ENCODE assay signal across 14 mouse cellular contexts in the genomic region with DNA sequence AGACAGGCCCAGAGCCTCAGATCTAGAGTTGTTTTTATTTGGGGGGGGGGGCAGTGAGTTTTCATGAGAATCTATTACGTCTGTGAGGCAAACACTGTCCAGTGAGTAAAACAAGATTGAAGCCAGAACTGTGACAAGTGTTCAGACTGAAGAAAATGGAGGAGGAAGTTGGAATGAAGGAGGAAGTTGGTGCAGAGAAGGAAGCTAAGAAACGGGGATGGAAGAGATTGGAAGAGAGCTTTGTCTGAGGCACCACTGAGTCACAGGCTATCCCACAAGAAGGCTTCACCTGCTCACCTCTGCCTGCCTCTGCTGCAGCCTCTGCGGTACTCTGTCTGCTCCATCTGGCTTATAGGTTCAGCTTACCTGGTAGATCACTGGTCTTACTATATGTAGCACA.
"Had no signal": no experiment of that assay in that cellular context is flagged by ENCODE, and none has a peak within 500 bp of the region (broad histone marks: within the 10 kb centered on the region; RNA-seq: fewer than 3 reads in every experiment).

No protein-coding gene starts in this region.

- ATAC-seq: lung, postnatal 0 days; midbrain, embryonic 15.5 days had no signal

- H3K4me3 ChIP-seq: layer of hippocampus, adult 2 months; megakaryocyte, embryonic 14.5 days; midbrain, embryonic 15.5 days; neural tube, embryonic 13.5 days had no signal

- DNase-seq: kidney, adult 9 months; kidney, postnatal 10 days; kidney, postnatal 4 days; left cerebral cortex, postnatal 4 days; lung, adult 18-20 months; retina, postnatal 1 day; thymus, postnatal 4 days had no signal

- H3K27me3 ChIP-seq: megakaryocyte, embryonic 14.5 days; midbrain, embryonic 15.5 days; neural tube, embryonic 13.5 days had no signal

- H3K36me3 ChIP-seq: midbrain, embryonic 15.5 days; neural tube, embryonic 13.5 days had no signal

- H3K27ac ChIP-seq: layer of hippocampus, adult 2 months; liver, embryonic 14.5 days; midbrain, embryonic 15.5 days; neural tube, embryonic 13.5 days had no signal

- H3K9me3 ChIP-seq: megakaryocyte, embryonic 14.5 days; midbrain, embryonic 15.5 days; neural tube, embryonic 13.5 days had no signal

- H3K9ac ChIP-seq: liver, embryonic 14.5 days; midbrain, embryonic 15.5 days; neural tube, embryonic 13.5 days had no signal

- H3K4me2 ChIP-seq: midbrain, embryonic 11.5 days; midbrain, embryonic 15.5 days; neural tube, embryonic 13.5 days had no signal

- H3K4me1 ChIP-seq: midbrain, embryonic 15.5 days had no signal
